Mouse (Mus musculus): Measurements from ENCODE around the gene Slc35c1.
"Not testable (repeated sequence)": the region's sequence is repeated elsewhere in the genome, so short reads cannot be mapped to it uniquely, and the experiment has no call there.

Gene Slc35c1

GRCm38 (mm10) chr2:92459921-92460707, at the start of gene Slc35c1:
Slc35c1 (minus strand) TSS chr2:92460538.
- DNase-seq (ENCODE audit: low spot score in 2 of 2) = peak in 1 of 2 experiments; percentile 29

DNA sequence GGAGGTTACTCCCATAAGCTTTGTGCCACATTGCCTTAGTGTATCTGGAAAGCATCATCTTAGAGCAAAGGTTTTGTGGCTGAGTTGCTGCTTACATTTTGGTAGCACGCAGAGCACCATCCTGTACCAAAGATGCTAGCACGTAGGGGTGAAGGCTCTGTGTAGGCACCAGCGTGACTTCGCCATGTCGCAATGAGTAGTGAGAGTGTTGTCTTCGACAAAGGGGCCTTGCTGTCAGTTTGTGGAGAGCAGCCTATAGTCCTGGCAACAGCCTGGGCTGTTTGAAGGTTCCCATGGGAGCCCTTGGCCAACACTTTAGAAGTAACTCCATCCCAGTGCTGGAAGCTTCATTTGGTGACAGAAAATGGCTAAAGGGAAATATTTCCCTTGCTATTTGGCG, 45.0 kb upstream of the Slc35c1 start:
- no peak for DNase-seq (ENCODE audit: low spot score in 2 of 2)

DNA sequence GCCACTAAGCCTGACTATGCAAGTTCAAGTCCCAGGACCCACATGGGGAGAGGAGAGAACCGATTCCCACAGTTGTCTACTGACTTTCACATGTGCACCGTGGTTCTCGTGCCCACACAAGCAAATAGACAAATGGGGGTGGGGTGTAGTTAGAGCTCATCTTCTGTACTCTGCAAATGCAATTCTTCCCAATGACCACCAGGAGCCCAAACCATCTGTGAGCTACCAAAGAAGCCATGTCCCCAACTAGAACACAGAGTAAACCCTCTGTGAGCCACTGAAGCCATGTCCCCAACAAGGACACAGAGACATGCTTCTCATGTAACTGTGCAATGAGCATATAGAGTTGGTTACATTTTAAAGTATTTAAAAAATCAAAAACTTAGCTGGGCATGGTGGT, 43.1 kb upstream of the Slc35c1 start:
- no peak for DNase-seq (ENCODE audit: low spot score in 2 of 2)

DNA sequence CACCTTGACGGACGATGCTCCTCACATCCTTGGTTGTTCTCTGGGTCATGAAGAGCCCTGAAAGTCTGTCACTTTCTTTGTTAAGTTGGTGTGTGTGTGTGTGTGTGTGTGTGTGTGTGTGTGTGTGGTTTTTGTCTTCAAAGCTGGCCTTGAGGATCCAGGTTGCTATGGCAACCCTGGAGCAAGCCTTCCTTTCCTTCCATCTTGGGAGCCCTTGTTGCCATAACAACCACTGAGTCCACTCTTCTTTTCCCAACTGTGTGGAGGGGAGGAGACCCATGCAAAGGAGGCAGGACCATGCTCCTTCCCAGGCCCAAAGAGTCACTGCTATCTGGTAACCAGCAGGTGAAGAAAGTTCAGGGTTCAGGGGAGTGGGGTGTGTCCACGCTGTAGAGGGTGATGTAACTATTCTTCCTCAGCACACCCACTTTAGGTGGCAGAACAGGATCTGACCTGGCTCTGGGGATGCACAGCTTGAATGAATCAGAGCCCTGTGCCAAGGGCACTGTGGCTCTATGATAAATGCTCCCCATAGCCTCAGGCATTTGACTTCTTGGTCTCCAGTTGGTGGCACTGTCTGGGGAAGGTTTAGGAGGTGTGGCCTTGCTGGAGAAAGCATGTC, 39.5 kb upstream of the Slc35c1 start:
- no peak for DNase-seq (ENCODE audit: low spot score in 2 of 2)

DNA sequence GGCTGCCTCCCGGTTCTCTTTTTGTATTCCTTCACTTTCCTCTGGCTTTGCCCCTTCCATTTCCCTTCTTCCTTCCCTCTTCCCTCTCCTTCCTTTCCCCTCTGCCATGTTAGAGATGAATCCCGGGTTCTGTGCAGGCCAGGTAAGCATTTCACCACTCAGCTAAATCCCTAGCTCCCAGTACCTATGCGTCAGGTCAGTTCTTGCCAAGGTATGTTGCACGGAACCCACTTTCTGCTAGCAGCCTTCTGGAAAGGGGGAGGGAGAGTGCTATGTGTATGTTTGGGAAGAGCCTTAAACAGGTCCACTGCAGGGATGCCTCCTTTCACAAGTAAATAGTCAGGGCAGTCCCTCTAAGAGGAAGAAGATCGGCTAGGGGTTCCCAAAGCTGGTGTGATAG, 36.8 kb upstream of the Slc35c1 start:
- DNase-seq (ENCODE audit: low spot score in 2 of 2) = no peak

DNA sequence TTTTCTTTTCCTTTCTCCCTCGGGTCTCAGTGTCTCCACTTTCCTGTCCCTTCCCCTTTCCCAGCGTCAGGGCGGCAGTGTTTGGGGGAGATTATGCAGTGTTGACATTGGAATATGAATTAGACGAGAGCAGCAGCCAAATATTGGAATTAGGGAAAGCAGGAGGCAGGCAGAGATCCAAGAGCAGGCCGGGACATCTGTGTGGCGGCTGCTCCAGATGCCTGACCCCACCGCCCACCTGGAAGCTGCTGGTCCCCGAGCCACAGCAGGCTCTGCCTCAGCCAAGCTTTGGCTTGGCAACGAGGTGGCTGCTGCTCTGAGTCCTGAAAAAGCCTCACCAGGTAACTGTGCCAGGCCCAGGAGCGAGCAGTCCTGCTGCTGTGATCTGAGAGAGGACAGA, 36.3 kb upstream of the Slc35c1 start:
- DNase-seq (ENCODE audit: low spot score in 2 of 2) = no peak

GRCm38 (mm10) chr2:92494956-92495355, 34.6 kb upstream of the Slc35c1 start:
- DNase-seq (ENCODE audit: low spot score in 2 of 2) = no peak

- no peak for DNase-seq (ENCODE audit: low spot score in 2 of 2)
Measured at GRCm38 (mm10) chr2:92494423-92494822, 34.1 kb upstream of the Slc35c1 start.

- DNase-seq (ENCODE audit: low spot score in 2 of 2) = no peak
Measured at GRCm38 (mm10) chr2:92493656-92494390, 33.5 kb upstream of the Slc35c1 start.

DNA sequence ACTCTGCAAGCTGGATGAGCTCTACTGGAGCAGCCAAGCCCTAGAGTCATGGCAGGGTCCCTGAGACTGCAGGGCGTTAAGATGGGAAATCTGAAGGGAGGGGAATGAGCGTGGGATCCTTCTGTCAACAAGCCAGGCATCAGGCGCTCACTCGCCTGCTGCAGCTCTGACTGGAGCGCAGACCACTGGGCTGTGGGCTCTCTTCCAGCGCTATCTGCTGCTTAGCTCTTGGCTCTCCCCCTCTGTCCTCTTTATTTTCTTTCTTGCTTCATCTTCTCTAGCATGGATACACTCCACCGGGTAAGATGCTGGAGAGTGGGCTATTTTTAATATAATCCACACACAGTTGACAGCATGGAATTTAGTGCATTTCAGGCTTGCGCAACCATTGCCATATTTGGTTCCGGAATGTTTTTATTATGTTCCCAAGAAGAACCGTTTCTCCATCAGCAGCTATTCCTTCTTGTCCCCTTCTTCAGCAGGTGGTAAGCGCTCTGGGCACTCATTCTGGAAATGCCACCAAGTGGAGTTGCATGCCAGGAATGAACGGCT, 31.7 kb upstream of the Slc35c1 start:
- peak in 1 of 2 experiments; percentile 54 for DNase-seq (ENCODE audit: low spot score in 2 of 2)

- no peak for DNase-seq (ENCODE audit: low spot score in 2 of 2)
Measured at GRCm38 (mm10) chr2:92490541-92490940, 30.2 kb upstream of the Slc35c1 start.

DNA sequence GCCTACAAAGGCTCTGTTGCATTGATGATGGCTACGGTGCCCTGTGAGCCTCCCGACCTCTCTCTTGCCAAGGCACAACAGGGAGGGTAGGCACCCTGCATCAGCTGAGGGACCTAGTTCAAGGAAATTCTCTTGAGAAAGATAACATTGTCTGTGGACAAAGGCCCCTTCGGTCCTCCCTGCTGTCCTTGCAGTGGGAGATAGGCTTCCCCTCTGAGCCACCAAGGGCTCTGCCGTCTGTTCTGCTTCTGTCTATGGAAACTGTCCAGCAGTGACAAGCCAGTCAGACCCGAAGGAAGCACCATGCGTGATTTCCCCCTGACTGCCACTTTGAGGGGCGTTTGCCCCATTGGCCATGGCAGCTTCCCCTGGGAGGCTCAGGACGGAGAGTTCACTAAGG, 27.5 kb upstream of the Slc35c1 start:
- DNase-seq (ENCODE audit: low spot score in 2 of 2) = no peak

DNA sequence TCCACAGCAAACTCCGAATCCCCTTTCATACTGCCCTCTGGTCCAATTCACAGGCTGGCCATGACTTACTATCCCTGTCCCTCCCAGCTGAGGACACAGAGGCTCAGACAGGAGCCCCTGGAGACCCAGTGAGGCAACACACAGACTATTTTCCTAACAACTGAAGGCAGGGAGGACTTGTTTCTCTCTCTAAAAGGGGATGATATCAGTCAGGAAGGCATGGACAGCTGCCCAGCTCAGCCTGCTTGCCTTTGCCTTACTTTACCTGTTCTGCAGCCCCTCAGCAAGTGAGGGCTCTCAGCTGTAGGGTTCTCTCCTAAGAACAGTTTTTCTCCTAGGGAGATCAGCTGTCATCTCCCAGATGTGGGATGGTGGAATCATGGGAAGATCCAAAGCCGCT, 26.6 kb upstream of the Slc35c1 start:
- no peak for DNase-seq (ENCODE audit: low spot score in 2 of 2)

- DNase-seq (ENCODE audit: low spot score in 2 of 2) = peak; percentile 66 to 87
Measured at GRCm38 (mm10) chr2:92486403-92486802, 26.1 kb upstream of the Slc35c1 start.

GRCm38 (mm10) chr2:92485640-92486295, 25.4 kb upstream of the Slc35c1 start:
- peak; percentile 65 to 83 for DNase-seq (ENCODE audit: low spot score in 2 of 2)

GRCm38 (mm10) chr2:92484256-92485025, 24.1 kb upstream of the Slc35c1 start:
- DNase-seq (ENCODE audit: low spot score in 2 of 2) = no peak

- no peak for DNase-seq (ENCODE audit: low spot score in 2 of 2)
Measured at GRCm38 (mm10) chr2:92483505-92483904, 23.2 kb upstream of the Slc35c1 start.

DNA sequence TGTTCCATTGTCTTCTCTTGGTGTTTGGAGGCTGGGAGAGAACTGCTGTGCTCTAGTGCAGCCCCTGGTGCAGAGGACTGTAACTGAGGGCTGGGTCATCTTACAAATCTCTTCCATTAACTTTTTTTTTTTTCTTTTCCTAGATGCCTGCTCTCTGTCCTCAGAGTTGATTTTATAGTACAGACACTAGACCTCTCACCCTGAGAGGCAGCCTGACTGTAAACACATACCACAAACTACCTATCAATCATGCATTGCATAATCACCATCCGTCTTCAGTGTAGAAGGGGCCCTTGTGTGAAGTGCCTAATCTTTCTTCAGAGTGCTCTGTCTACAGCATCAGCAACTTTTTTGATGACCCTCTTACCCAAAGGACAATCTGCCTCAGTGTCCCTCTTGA, 22.2 kb upstream of the Slc35c1 start:
- DNase-seq (ENCODE audit: low spot score in 2 of 2) = no peak

GRCm38 (mm10) chr2:92478313-92478688, 18.0 kb upstream of the Slc35c1 start:
- no peak for DNase-seq (ENCODE audit: low spot score in 2 of 2)

GRCm38 (mm10) chr2:92477672-92478312, 17.5 kb upstream of the Slc35c1 start:
- peak in 1 of 2 experiments; percentile 36 for DNase-seq (ENCODE audit: low spot score in 2 of 2)

DNA sequence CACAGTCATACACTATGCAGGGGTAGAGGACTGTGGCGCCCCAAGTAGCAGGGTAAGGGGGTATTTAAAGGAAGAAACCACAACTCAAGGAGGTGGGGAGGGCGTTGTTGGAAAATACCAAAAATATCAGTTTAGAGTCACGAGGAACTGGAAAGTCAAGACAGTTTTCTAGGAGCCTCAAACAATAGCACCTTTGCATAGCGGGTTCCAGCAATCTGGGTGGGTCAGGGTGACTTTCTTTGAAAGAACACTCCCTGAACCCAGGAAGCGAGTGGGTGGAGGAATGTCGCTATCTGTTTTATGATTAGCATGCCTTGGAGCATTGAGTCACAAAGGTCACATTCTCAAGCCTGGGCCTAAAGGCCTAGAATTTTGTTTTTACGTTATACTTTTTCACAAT, 16.2 kb upstream of the Slc35c1 start:
- not testable (repeated sequence) for DNase-seq (ENCODE audit: low spot score in 2 of 2)

All from urinary bladder, postnatal 4 days (tissue).